Mouse (Mus musculus) limb, embryonic 14.5 days (tissue): ENCODE results near the gene Nr2f2. TPM values are rescaled to one million over a fixed set of nuclear protein-coding genes. Genes with fewer than 3 reads are reported as not detected.

Experiments
- ATAC-seq: fragments of 200-750 bp; cut with Nextera tagmentation; 2 replicates; pipeline ENCODE4 v1.8.0; 2017; ENCODE audit warnings: low read depth, moderate number of reproducible peaks, moderate TSS enrichment; ENCODE audit not compliant: low FRiP score
- DNase-seq: peaks from one replicate; pipeline ENCODE4 v3.0.0-alpha.2; 2015; ENCODE audit warnings: low spot score
- H3K27ac ChIP-seq: fragments of 300-500 bp; sonication (generic); replicated peaks from 2 replicates; pipeline ENCODE4 v1.5.1; 2014; ENCODE audit warnings: low read depth, mild to moderate bottlenecking, low read length, moderate library complexity, mixed read lengths
- H3K27me3 ChIP-seq: fragments of 300-500 bp; sonication (generic); 2 replicates; pipeline ENCODE4 v1.6.1; 2014; ENCODE audit warnings: low read length, mixed read lengths; ENCODE audit not compliant: control insufficient read depth, insufficient read depth
- H3K36me3 ChIP-seq: fragments of 300-500 bp; sonication (generic); 2 replicates; pipeline ENCODE4 v1.6.1; 2014; ENCODE audit warnings: mild to moderate bottlenecking, low read length, moderate library complexity, mixed read lengths; ENCODE audit not compliant: control insufficient read depth, insufficient read depth
- H3K4me1 ChIP-seq: fragments of 300-500 bp; sonication (generic); 2 replicates; pipeline ENCODE4 v1.6.1; 2014; ENCODE audit warnings: antibody characterized with exemption, low read length, mixed read lengths; ENCODE audit not compliant: control insufficient read depth, insufficient read depth
- H3K4me2 ChIP-seq: fragments of 300-500 bp; sonication (generic); replicated peaks from 2 replicates; pipeline ENCODE4 v1.6.1; 2014; ENCODE audit warnings: low read depth, mild to moderate bottlenecking, low read length, moderate library complexity; ENCODE audit not compliant: severe bottlenecking
- H3K4me3 ChIP-seq: fragments of 300-500 bp; sonication (generic); replicated peaks from 2 replicates; pipeline ENCODE4 v1.5.1; 2014; ENCODE audit warnings: low read length
- H3K9ac ChIP-seq: fragments of 300-500 bp; sonication (generic); 2 replicates; pipeline ENCODE4 v1.6.1; 2014; ENCODE audit warnings: mild to moderate bottlenecking, low read depth, low read length, moderate library complexity; ENCODE audit not compliant: severe bottlenecking
- H3K9me3 ChIP-seq: fragments of 300-500 bp; sonication (generic); 2 replicates; pipeline ENCODE4 v1.6.1; 2016; ENCODE audit warnings: low read length; ENCODE audit not compliant: control insufficient read depth
- POLR2A ChIP-seq: fragments of 200-500 bp; IDR thresholded peaks from 2 replicates; pipeline ENCODE4 v1.8.0; 2012; ENCODE audit warnings: inconsistent platforms, mild to moderate bottlenecking, moderate library complexity, borderline replicate concordance; ENCODE audit not compliant: insufficient read depth, insufficient read length; ENCODE audit errors: extremely low read depth
- whole genome bisulfite sequencing: fragments of 180-500 bp; shearing (Covaris S2); extraction: QIAGEN DNeasy Blood & Tissue Kit; methylation state at CpG from one replicate; pipeline ENCODE4 v1.1.7; 2014; 5-methylcytosine and 5-hydroxymethylcytosine counted together
- polyA plus RNA-seq, 2 experiments: library from polyadenylated mRNA; depleted of rRNA in 1 of 2; stranded (reverse) in 1 of 2; unstranded in 1 of 2; fragments of >200 nt; fragmentation: Nextera tagmentation in 1 of 2; extraction: Ambion mirVana in 1 of 2; gene quantifications; 2 replicates each; pipeline versions ENCODE4 v1.2.1 to v1.2.3; 2012 to 2014

Nr2f2 gene
- polyA plus RNA-seq, 2 experiments, result 54.7 to 80.2 TPM

DNA sequence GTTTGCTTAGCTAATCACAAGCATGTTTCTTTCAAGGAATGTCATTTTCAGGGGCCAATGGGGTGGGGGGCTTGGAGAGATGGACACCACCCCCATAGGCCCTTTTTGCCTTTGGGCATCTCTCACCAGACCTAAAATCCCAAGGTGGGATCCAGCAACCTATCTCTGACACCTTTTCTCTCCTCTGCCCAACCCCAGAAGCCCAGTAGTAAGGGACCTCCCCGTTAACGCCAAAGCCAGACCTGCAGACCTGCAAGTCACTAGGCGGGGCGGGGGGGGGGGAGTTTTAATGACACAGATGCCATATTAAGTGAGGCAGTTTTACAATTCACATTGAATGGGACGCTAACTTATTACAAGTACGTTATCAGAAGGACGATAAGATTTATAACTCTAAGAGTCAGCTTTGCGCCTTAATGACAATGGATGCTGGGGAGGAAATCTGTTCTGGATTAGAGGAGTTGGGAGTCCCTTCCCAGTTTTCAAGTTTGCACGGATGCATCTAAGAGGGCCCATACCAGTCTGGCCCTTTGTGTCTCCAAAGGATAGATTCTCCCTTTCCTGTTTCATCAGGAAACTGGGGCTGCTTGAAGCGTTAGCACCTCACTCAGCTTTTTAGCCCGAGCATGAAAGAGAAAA, 17.4 kb downstream of the Nr2f2 start:
- TF ChIP-seq POLR2A, result no peak
- DNase-seq (no peak), ATAC-seq (no peak)
- Histone ChIP-seq H3K9me3 (no peaks in the 10 kb centered on the region), H3K36me3 (peaks cover 3% of the 10 kb centered on the region; the same call in 1 of the 2 replicates), H3K4me2 (peak overlapping the region; percentile 35), H3K4me3 (0 out of 2 replicates have a peak overlapping the region, but pooled peaks have one; percentile 6), H3K9ac (peak overlapping the region; percentile 84; the same call in 1 of the 2 replicates), H3K4me1 (peaks cover 40% of the 10 kb centered on the region), H3K27ac (no peak overlapping the region), H3K27me3 (peaks cover 36% of the 10 kb centered on the region)
- WGBS, result 20% methylated on average over 11 of the region's 11 CpGs

DNA sequence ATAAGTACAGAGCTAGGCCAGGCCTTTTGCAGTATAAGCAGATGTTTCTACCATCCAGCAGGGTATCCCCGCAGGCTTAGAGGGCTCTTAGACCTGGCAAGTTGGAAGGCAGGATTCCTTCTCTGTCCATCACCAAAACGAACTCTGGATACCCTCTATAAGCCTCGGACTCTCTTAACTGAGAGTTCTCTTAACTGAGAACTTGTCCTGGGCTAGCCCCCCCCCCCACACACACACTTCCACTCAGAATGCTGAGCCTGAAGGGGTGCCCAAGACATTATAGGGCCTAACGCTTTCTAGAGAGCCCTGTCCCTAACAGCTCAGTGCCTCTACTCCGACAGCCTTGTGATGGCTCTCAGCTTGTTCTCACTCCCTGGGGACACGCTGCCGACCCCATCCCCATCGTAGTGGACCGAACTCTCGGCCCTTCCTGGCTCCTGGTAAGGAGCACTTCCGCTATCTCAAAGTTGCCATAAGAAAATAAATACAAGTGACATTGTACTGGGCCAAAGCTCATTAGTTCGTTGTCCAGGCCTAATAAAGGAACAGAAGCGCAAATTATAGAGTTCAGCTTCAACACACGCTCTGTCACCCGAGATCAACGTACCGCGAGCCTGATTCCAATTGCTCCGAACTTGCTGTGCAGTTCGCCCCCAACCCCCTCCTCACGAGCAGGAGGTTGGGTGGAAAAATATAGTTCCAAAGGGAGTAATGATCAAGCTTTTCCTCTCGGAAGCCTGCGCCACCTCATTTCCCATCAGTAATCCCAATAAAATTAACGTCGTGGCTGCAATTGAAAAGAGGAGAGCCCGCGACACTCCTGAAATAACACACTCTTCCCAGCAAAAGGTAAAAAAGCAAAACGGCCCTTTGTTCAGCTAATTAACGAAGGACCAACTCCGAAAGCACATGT, 18.2 kb downstream of the Nr2f2 start:
- no peak for TF ChIP-seq POLR2A
- DNase-seq (peak; percentile 3), ATAC-seq (no peak)
- peaks cover 3% of the 10 kb centered on the region; the same call in 1 of the 2 replicates for H3K36me3 ChIP-seq
- H3K4me1 ChIP-seq, result peaks cover 40% of the 10 kb centered on the region
- H3K9ac ChIP-seq, result peak overlapping the region; percentile 29
- no peaks in the 10 kb centered on the region for H3K9me3 ChIP-seq
- H3K27me3 ChIP-seq, result peaks cover 43% of the 10 kb centered on the region
- H3K27ac ChIP-seq, result peak overlapping the region; percentile 45; the same call in 1 of the 2 replicates
- peak overlapping the region; percentile 35 for H3K4me2 ChIP-seq
- WGBS, result 19% methylated on average over 30 of the region's 30 CpGs
- 0 out of 2 replicates have a peak overlapping the region, but pooled peaks have one; percentile 6 for H3K4me3 ChIP-seq

DNA sequence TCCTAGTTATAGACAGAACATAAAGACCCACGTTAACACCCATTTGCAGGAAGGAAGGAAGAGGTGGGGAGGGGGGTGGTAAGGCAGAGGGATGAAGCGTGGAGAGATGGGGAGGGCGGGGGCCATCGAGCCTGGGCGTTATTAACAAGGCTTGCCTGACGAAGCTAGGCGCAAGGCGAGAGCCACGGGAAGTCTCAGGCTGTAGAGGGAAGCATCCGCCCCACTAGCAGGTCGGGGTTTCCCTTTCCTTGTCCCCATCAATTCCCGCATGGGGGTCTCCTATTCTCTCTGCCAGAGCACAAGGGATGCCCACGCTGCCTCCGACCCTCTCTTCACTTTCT, 18.9 kb downstream of the Nr2f2 start:
- WGBS, result 33% methylated on average over 13 of the region's 14 CpGs
- Histone ChIP-seq H3K9me3 (no peaks in the 10 kb centered on the region), H3K36me3 (no peaks in the 10 kb centered on the region), H3K27me3 (peaks cover 50% of the 10 kb centered on the region), H3K4me1 (peaks cover 37% of the 10 kb centered on the region), H3K9ac (peak overlapping the region; percentile 29; the same call in 1 of the 2 replicates), H3K4me3 (no peak overlapping the region), H3K27ac (peak overlapping the region; percentile 45; the same call in 1 of the 2 replicates), H3K4me2 (peak overlapping the region; percentile 35)
- DNase-seq (peak; percentile 28), ATAC-seq (no peak)
- no peak for TF ChIP-seq POLR2A

DNA sequence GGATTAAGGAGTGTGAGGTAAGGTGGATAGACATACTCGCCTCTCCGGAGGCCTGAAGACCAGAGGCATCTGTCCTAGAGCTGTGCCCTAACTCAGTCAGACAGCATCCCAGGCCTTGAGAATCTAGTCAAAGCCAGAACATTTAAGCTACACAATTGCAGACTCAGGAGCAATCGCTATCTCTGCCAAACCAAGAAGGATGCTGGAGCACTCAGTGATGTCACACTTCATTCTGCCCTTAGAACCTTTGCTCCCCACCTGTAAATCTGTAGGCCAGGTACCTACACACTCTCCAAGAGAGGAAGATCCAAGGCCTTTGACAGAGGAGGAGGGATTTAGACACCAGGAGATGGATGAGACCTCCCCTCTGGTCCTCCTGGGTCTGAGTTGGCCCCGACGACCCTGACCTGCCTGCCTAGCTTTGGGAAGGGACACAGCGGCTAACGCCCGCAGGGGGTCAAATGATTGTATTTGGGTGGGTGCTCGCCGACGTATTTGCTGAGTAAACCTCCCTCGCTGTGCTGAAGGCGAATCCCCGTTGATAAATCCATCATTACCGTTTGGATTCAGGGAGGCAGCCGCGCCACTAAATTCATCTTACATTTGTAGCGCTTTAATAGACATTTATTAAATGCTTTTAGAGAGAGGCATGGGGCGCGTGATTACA, 19.5 kb downstream of the Nr2f2 start:
- H3K4me3 ChIP-seq, result no peak overlapping the region
- DNase-seq, result peak; percentile 4
- peaks cover 37% of the 10 kb centered on the region for H3K4me1 ChIP-seq
- H3K9me3 ChIP-seq, result no peaks in the 10 kb centered on the region
- ATAC-seq, result no peak
- H3K9ac ChIP-seq, result no peak overlapping the region
- TF ChIP-seq POLR2A, result no peak
- 25% methylated on average over 20 of the region's 20 CpGs for WGBS
- no peak overlapping the region; the same call in 1 of the 2 replicates for H3K4me2 ChIP-seq
- peaks cover 55% of the 10 kb centered on the region for H3K27me3 ChIP-seq
- no peak overlapping the region for H3K27ac ChIP-seq
- H3K36me3 ChIP-seq, result no peaks in the 10 kb centered on the region

DNA sequence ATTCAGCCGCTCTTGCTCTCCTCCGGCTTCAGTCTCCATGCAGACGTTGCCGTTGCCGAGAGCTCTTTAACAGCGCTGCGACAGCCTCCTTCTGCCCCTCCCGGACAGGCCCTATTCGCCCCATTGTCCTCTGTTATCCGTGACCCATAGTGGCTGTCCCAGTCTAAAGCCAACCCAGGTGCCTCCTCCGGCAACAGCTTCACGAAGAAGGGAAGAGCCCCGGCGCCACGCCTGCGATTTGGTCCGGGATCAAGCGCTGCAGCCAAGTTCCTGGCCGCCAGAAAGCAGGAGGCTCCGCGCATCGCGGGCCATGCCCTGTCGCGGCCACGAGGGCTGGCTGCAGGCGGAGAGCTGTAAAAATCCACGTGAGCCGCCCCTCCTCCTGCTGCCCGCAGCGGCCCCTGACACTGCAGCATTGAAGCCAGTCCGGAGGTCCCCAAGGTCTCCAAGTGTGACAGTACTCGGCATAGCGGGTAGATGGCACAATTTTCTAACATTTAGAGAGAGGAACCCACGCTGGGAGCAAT, 20.5 kb downstream of the Nr2f2 start:
- H3K4me2 ChIP-seq, result peak overlapping the region; percentile 74
- H3K36me3 ChIP-seq, result no peaks in the 10 kb centered on the region
- no peaks in the 10 kb centered on the region for H3K9me3 ChIP-seq
- WGBS, result under 1% methylated on average over 35 of the region's 35 CpGs
- peaks cover 66% of the 10 kb centered on the region for H3K27me3 ChIP-seq
- ATAC-seq, result peak; percentile 21
- H3K9ac ChIP-seq, result peak overlapping the region; percentile 44; the same call in 1 of the 2 replicates
- no peak for TF ChIP-seq POLR2A
- peaks cover 37% of the 10 kb centered on the region for H3K4me1 ChIP-seq
- DNase-seq, result peak; percentile 74
- peak overlapping the region; percentile 35 for H3K4me3 ChIP-seq
- H3K27ac ChIP-seq, result 0 out of 2 replicates have a peak overlapping the region, but pooled peaks have one; percentile 13
